Mouse (Mus musculus): ENCODE data around the gene Tnfrsf23. TPM values are rescaled to one million over a fixed set of nuclear protein-coding genes. Genes with fewer than 3 reads are reported as not detected.

The Tnfrsf23 gene
- total RNA-seq, 2 experiments from 2014 or later = 2.7 to 3.3 TPM

DNA sequence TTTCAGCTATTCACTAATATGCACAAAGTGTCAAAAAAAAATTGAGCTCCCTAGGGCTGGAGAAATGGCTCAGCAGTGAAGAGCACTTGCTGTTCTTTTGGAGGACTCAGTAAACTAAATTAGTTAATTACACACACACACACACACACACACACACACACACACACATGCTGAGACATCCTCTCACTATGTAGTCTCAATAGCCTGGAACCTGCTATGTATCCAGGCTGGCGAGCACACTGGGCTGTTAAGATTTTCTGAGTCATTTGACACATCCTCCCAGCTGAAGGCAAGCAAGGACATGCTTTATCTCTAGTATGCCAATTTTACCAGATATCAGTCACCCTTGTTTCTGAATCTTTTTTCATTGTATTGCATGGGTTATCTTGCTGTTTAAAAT lies 64.7 kb downstream of the Tnfrsf23 start:
- intact Hi-C loops (cut with DNase I) = no loop called here
- no peak for DNase-seq

Other genes with a start within 250 kb of the Tnfrsf23 start
- 10 to 100 TPM; 43.2 to 98.2 TPM for gene Cdkn1c, start 224.8 kb downstream of the Tnfrsf23 start, total RNA-seq (2021)
- under 1 TPM in 1 of 2 experiments, not detected in 1; 0.25 TPM for gene Slc22a18, start 212.1 kb downstream of the Tnfrsf23 start, total RNA-seq (2021)
- not detected for gene Phlda2, start 182.7 kb downstream of the Tnfrsf23 start, total RNA-seq (2021)
- 100 to 1,000 TPM; 167 to 189 TPM for gene Nap1l4, start 136.8 kb downstream of the Tnfrsf23 start, total RNA-seq (2021)
- 10 to 100 TPM; 33.9 to 38.6 TPM for gene Cars, start 85.8 kb downstream of the Tnfrsf23 start, total RNA-seq (2021)
- gene Tnfrsf26, start 57.1 kb downstream of the Tnfrsf23 start, total RNA-seq (2021) = under 1 TPM; 0.10 to 0.20 TPM
- 1 to 10 TPM; 1.5 to 2.0 TPM for gene Tnfrsf22, start 36.2 kb downstream of the Tnfrsf23 start, total RNA-seq (2021)
- gene Osbpl5, start 71.1 kb upstream of the Tnfrsf23 start, total RNA-seq (2021) = 10 to 100 TPM; 14.6 to 15.2 TPM
- not detected for gene Mrgprg, start 81.1 kb upstream of the Tnfrsf23 start, total RNA-seq (2021)
- under 1 TPM; 0.43 to 0.54 TPM for gene Mrgpre, start 98.6 kb upstream of the Tnfrsf23 start, total RNA-seq (2021)
- 1 to 10 TPM; 3.6 to 3.9 TPM for gene Nadsyn1, start 137.0 kb upstream of the Tnfrsf23 start, total RNA-seq (2021)
- 1 to 10 TPM; 4.4 to 4.6 TPM for gene Dhcr7, start 137.3 kb upstream of the Tnfrsf23 start, total RNA-seq (2021)
- not detected for gene Gm498, start 181.0 kb upstream of the Tnfrsf23 start, total RNA-seq (2021)